Mouse (Mus musculus): ENCODE measurements around the gene Ccdc97. TPM values are rescaled to one million over a fixed set of nuclear protein-coding genes. Genes with fewer than 3 reads are reported as not detected.

Gene Ccdc97
- total RNA-seq, 2 experiments from 2014 or later = 65.4 to 66.5 TPM

DNA sequence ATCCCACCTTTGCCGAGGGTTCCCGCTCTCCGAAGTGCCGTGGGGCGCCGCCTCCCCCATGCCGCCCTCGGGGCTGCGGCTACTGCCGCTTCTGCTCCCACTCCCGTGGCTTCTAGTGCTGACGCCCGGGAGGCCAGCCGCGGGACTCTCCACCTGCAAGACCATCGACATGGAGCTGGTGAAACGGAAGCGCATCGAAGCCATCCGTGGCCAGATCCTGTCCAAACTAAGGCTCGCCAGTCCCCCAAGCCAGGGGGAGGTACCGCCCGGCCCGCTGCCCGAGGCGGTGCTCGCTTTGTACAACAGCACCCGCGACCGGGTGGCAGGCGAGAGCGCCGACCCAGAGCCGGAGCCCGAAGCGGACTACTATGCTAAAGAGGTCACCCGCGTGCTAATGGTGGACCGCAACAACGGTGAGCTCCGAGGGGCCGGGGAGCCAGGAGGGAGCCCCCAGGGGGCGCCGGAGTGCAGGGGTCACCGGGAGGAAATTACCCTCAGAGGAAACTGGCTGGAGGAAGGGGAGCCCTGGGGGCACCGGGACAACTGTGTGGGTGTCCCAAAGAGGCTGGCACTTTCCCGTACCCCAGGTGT lies 31.0 kb downstream of the Ccdc97 start:
- intact Hi-C loops (cut with DNase I) = loop anchor here (1.0 kb wide), 1 partner anchor 31 kb away; the partner anchor contains the start of gene Ccdc97
- no peak overlapping the region for H3K27ac ChIP-seq
- TF ChIP-seq CTCF (IDR thresholded peaks at IDR 0.05) = peak; percentile 26
- H3K4me3 ChIP-seq = peak overlapping the region; percentile 49
- no peak for DNase-seq (ENCODE audit: extremely low spot score in 1 of 2, low spot score in 2 of 2)

- peak in 1 of 2 experiments; percentile 53 for DNase-seq (ENCODE audit: extremely low spot score in 1 of 2, low spot score in 2 of 2)
- H3K27ac ChIP-seq = peak within 1 kb of the TSS; percentile 70
- peak; percentile 69 for TF ChIP-seq CTCF (IDR thresholded peaks at IDR 0.05)
- peak within 1 kb of the TSS; percentile 49 for H3K4me3 ChIP-seq
- intact Hi-C loops (cut with DNase I) = loop anchor here (1.0 kb wide), 1 partner anchor 32 kb away; the partner anchor contains the start of gene Ccdc97
Measured at GRCm38 (mm10) chr7:25686680-25687531, 32.0 kb downstream of the Ccdc97 start, which contains the start of gene Tgfb1. Tgfb1 (plus strand) TSS chr7:25687002.

GRCm38 (mm10) chr7:25685926-25686470 lies 32.9 kb downstream of the Ccdc97 start:
- TF ChIP-seq CTCF (IDR thresholded peaks at IDR 0.05) = no peak
- DNase-seq (ENCODE audit: extremely low spot score in 1 of 2, low spot score in 2 of 2) = no peak
- Histone ChIP-seq H3K27ac (no peak overlapping the region), H3K4me3 (no peak overlapping the region)
- intact Hi-C loops (cut with DNase I) = no loop called here

- no peak for DNase-seq (ENCODE audit: extremely low spot score in 1 of 2, low spot score in 2 of 2)
- H3K4me3 ChIP-seq = no peak overlapping the region
- H3K27ac ChIP-seq = no peak overlapping the region
- TF ChIP-seq CTCF (IDR thresholded peaks at IDR 0.05) = no peak
- intact Hi-C loops (cut with DNase I) = no loop called here
Measured at GRCm38 (mm10) chr7:25684659-25685058, 34.2 kb downstream of the Ccdc97 start.

GRCm38 (mm10) chr7:25683474-25684180 lies 35.3 kb downstream of the Ccdc97 start:
- Histone ChIP-seq H3K4me3 (no peak overlapping the region), H3K27ac (no peak overlapping the region)
- no peak for DNase-seq (ENCODE audit: extremely low spot score in 1 of 2, low spot score in 2 of 2)
- intact Hi-C loops (cut with DNase I) = no loop called here
- no peak for TF ChIP-seq CTCF (IDR thresholded peaks at IDR 0.05)

DNA sequence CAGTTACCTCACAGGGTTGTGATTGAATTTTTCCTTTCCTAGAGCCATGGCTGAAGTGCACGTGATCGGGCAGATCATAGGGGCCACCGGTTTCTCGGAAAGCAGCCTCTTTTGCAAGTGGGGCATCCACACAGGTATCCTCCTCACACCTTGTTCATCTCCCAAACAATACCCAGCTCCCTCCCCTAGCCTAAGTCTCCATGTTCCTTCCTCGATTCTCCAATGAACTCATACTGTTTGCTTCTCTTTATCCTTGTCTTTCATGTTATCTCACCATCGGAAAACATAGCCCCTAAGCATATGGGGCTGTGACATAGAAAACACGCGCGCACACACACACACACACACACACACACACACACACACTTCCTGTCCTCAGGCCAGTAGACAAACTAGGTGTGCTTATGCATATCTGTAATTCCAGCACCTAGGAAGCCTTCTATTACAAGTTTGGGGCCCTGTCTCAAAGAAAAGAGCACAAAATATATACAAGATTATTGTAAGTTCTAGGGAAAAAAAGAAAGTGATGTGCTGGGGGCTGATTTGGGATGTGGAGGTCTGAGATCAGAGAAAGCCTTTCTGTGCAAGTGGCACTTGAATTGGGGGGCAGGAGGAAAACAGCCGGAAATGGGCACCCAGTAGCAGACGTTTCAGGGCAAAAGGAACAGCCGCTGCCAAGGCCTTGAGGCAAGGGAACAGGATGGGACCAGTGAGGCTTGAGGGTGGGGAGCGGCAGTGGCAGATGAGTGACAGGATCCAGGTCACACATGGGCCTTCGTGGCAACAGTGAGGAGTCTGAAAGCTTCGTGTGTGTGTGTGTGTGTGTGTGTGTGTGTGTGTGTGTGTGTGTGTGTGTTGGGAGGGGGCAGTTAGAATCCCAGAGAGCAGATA lies 37.3 kb downstream of the Ccdc97 start:
- TF ChIP-seq CTCF (IDR thresholded peaks at IDR 0.05) = no peak
- intact Hi-C loops (cut with DNase I) = no loop called here
- no peak for DNase-seq (ENCODE audit: extremely low spot score in 1 of 2, low spot score in 2 of 2)

DNA sequence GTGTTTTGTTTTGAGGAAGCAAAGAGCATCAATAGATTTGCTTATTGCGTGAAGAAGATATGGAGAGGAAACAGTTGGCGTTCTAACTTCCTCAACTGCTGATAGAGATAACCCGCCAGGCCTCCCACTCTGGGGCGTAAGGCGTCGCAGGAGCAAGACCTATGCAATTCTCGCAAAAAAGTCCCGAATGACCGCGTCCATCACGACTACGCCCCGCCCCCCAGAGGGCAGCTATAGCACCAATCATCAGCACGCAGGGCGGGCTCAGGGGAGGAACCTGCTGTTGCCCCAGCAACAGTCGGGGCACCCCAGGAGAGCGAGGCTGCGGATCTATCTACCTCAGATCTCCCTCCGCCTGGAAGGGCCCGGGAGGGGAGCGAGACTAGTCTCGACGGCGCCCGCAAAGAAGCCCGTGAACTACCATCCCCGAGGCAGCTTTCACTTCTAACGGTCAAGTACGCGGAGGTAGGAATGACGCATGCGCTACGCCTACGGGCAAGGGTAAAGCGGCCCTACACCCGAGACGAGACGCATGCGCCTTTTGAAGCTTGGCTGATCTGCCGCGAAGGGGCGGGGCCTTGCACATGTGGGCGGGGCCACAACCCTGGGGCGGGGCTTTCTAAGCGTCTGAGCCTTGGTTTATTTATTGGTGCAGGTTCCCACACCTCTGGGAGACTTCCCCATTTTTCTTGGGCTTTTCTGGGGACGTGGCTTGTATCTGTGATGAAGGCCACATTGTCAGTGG lies 38.2 kb downstream of the Ccdc97 start, which contains the start of gene B9d2:
Gene B9d2, plus strand, starts transcription at position 267 of the 745 bp plus-strand sequence.
- TF ChIP-seq CTCF (IDR thresholded peaks at IDR 0.05) = no peak; the same call in none of the 2 replicates
- Histone ChIP-seq H3K4me3 (peak within 1 kb of the TSS; percentile 62), H3K27ac (peak within 1 kb of the TSS; percentile 99)
- peak; percentile 93 to 94 for DNase-seq (ENCODE audit: extremely low spot score in 1 of 2, low spot score in 2 of 2)
- intact Hi-C loops (cut with DNase I) = no loop called here

More for the DNA sequence above, 37.3 kb downstream of the Ccdc97 start:
- Histone ChIP-seq H3K27ac (peak overlapping the region; percentile 99; the same call in 1 of the 2 replicates), H3K4me3 (peak overlapping the region; percentile 62)

- Histone ChIP-seq H3K4me3 (peak overlapping the region; percentile 62), H3K27ac (peak overlapping the region; percentile 99; the same call in 1 of the 2 replicates)
- peak; percentile 14 for TF ChIP-seq CTCF (IDR thresholded peaks at IDR 0.05)
- no peak for DNase-seq (ENCODE audit: extremely low spot score in 1 of 2, low spot score in 2 of 2)
- intact Hi-C loops (cut with DNase I) = no loop called here
Measured at GRCm38 (mm10) chr7:25679971-25680370, 38.9 kb downstream of the Ccdc97 start.

- H3K27ac ChIP-seq = no peak overlapping the region
- no peak for DNase-seq (ENCODE audit: extremely low spot score in 1 of 2, low spot score in 2 of 2)
- TF ChIP-seq CTCF (IDR thresholded peaks at IDR 0.05) = no peak
- intact Hi-C loops (cut with DNase I) = loop anchor here (2.0 kb wide), 1 partner anchor 34 kb away; no protein-coding TSS in a partner anchor
- no peak overlapping the region for H3K4me3 ChIP-seq
Measured at GRCm38 (mm10) chr7:25677013-25677412, 41.9 kb downstream of the Ccdc97 start.
